Mouse (Mus musculus) midbrain, embryonic 15.5 days (tissue): ENCODE data around the gene Rpl26. TPM values are rescaled to one million over a fixed set of nuclear protein-coding genes. Genes with fewer than 3 reads are reported as not detected.

Experiments
- ATAC-seq: fragments of 200-750 bp; cut with Nextera tagmentation; replicated peaks from 2 replicates; pipeline ENCODE4 v1.8.0; 2017; ENCODE audit warnings: moderate TSS enrichment
- H3K27ac ChIP-seq: fragments of 300-500 bp; sonication (generic); 2 replicates; pipeline ENCODE4 v1.5.1; 2015; ENCODE audit warnings: mild to moderate bottlenecking, inconsistent platforms
- H3K27me3 ChIP-seq: fragments of 300-500 bp; sonication (generic); replicated peaks from 2 replicates; pipeline ENCODE4 v1.6.1; 2015; ENCODE audit warnings: inconsistent platforms
- H3K36me3 ChIP-seq: fragments of 300-500 bp; sonication (generic); replicated peaks from 2 replicates; pipeline ENCODE4 v1.6.1; 2015; ENCODE audit warnings: inconsistent platforms
- H3K4me1 ChIP-seq: fragments of 300-500 bp; sonication (generic); 2 replicates; pipeline ENCODE4 v1.6.1; 2015; ENCODE audit warnings: inconsistent platforms
- H3K4me2 ChIP-seq: fragments of 300-500 bp; sonication (generic); 2 replicates; pipeline ENCODE4 v1.6.1; 2015; ENCODE audit warnings: inconsistent platforms, mild to moderate bottlenecking, moderate library complexity
- H3K4me3 ChIP-seq: fragments of 300-500 bp; sonication (generic); 2 replicates; pipeline ENCODE4 v1.5.1; 2015; ENCODE audit warnings: mild to moderate bottlenecking, inconsistent platforms
- H3K9ac ChIP-seq: fragments of 300-500 bp; sonication (generic); 2 replicates; pipeline ENCODE4 v1.6.1; 2015; ENCODE audit warnings: mild to moderate bottlenecking, inconsistent platforms
- H3K9me3 ChIP-seq: fragments of 300-500 bp; sonication (generic); 2 replicates; pipeline ENCODE4 v1.6.1; 2016; ENCODE audit warnings: inconsistent platforms
- WGBS: fragments of 180-500 bp; shearing (Covaris S2); methylation state at CpG from one replicate; pipeline ENCODE4 v1.1.7; 2015; ENCODE audit warnings: mixed read lengths; 5-methylcytosine and 5-hydroxymethylcytosine counted together
- polyA plus RNA-seq: library from polyadenylated mRNA; unstranded; fragments of >200 nt; fragmentation: Nextera tagmentation; extraction: Ambion mirVana; gene quantifications from 2 replicates; pipeline ENCODE4 v1.2.1, GENCODE M21; 2015

The Rpl26 gene
- polyA plus RNA-seq, 1 experiment from 2014 or later, result 538 TPM

GRCm38 (mm10) chr11:68893911-68894464 is 7.4 kb upstream of the Rpl26 start:
- Histone ChIP-seq H3K9ac (no peak overlapping the region), H3K27me3 (peaks cover 5% of the 10 kb centered on the region; the same call in 1 of the 2 replicates), H3K4me3 (no peak overlapping the region), H3K9me3 (no peaks in the 10 kb centered on the region), H3K27ac (no peak overlapping the region), H3K4me1 (no peaks in the 10 kb centered on the region), H3K36me3 (no peaks in the 10 kb centered on the region), H3K4me2 (no peak overlapping the region)
- 79% methylated on average over 12 of the region's 12 CpGs for WGBS
- ATAC-seq, result no peak

DNA sequence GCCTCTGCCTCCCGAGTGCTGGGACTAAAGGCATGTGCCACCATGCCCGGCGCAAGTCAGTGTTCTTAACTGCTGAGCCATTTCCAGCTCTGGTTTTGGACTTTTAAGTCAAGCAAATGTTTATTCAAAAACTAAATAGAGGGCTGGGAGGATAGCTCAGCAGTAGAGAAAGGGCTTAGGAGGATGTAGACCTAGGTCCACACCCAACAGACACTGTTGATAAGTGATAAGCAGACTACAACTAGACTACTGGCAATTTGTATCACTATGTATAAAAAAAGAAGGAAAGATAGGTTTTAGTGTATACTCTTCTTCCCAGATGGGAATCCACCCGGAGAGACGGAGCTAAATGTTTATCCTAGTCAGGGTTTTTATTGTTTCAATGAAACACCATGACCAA is 5.1 kb upstream of the Rpl26 start:
- WGBS, result 90% methylated on average over 5 of the region's 5 CpGs
- Histone ChIP-seq H3K27ac (no peak overlapping the region), H3K36me3 (no peaks in the 10 kb centered on the region), H3K4me2 (no peak overlapping the region), H3K4me3 (no peak overlapping the region), H3K4me1 (peaks cover 4% of the 10 kb centered on the region; the same call in 1 of the 2 replicates), H3K9me3 (no peaks in the 10 kb centered on the region), H3K27me3 (peaks cover 5% of the 10 kb centered on the region; the same call in 1 of the 2 replicates), H3K9ac (no peak overlapping the region)
- no peak for ATAC-seq

DNA sequence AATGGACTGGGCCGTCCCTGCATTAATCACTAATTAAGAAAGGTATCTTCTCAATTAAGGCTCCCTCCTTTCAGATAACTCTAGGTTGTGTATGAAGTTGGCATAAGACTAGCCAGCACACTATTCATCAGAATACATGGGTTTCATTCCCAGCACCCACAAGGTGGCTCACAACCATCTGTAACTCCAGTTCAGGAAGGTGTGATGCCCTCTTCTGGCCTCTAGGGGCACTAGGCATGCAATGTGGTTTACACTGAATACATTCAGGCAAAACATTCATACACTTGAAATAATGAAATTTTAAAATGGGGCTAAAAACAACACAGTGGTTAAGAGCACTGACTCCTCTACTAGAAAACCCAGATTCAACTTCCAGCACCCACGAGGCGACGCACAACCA is 4.3 kb upstream of the Rpl26 start:
- peaks cover 4% of the 10 kb centered on the region; the same call in 1 of the 2 replicates for H3K4me1 ChIP-seq
- no peak overlapping the region for H3K4me3 ChIP-seq
- no peak overlapping the region for H3K9ac ChIP-seq
- ATAC-seq, result no peak
- H3K9me3 ChIP-seq, result no peaks in the 10 kb centered on the region
- no peak overlapping the region for H3K27ac ChIP-seq
- WGBS, result 43% methylated on average over 4 of the region's 4 CpGs
- H3K36me3 ChIP-seq, result no peaks in the 10 kb centered on the region
- no peak overlapping the region for H3K4me2 ChIP-seq
- peaks cover 5% of the 10 kb centered on the region; the same call in 1 of the 2 replicates for H3K27me3 ChIP-seq

- WGBS, result 67% methylated on average over 6 of the region's 6 CpGs
- no peak for ATAC-seq
- Histone ChIP-seq H3K9me3 (no peaks in the 10 kb centered on the region), H3K27ac (no peak overlapping the region), H3K36me3 (no peaks in the 10 kb centered on the region), H3K4me2 (no peak overlapping the region), H3K9ac (no peak overlapping the region), H3K4me3 (no peak overlapping the region), H3K4me1 (peaks cover 10% of the 10 kb centered on the region), H3K27me3 (peaks cover 5% of the 10 kb centered on the region; the same call in 1 of the 2 replicates)
Observed at GRCm38 (mm10) chr11:68897838-68898237, 3.5 kb upstream of the Rpl26 start.

DNA sequence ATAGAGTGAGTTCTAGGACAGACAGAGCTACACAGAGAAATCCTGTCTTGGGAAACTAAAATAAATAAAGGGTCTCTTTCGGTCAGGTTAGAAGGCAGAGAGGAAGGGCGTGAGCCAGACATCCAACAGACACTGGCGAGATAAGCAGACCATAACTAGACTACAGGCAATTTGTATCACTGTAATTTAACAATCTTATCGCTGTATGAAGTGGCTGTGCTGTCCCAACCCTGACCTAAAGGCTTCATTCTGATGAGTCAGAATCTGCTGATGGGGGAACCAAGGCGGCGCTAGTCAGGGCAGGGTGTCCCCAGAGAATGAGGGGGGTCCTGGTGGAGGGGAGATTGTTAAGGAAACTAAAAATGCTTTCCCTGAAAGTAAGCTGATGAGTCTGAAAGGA is 2.6 kb upstream of the Rpl26 start:
- ATAC-seq, result no peak
- Histone ChIP-seq H3K36me3 (peaks cover 8% of the 10 kb centered on the region), H3K27me3 (peaks cover 5% of the 10 kb centered on the region; the same call in 1 of the 2 replicates), H3K9me3 (no peaks in the 10 kb centered on the region), H3K9ac (no peak overlapping the region), H3K4me1 (peaks cover 14% of the 10 kb centered on the region), H3K4me2 (no peak overlapping the region), H3K27ac (no peak overlapping the region), H3K4me3 (no peak overlapping the region)
- WGBS, result 90% methylated on average over 6 of the region's 6 CpGs

DNA sequence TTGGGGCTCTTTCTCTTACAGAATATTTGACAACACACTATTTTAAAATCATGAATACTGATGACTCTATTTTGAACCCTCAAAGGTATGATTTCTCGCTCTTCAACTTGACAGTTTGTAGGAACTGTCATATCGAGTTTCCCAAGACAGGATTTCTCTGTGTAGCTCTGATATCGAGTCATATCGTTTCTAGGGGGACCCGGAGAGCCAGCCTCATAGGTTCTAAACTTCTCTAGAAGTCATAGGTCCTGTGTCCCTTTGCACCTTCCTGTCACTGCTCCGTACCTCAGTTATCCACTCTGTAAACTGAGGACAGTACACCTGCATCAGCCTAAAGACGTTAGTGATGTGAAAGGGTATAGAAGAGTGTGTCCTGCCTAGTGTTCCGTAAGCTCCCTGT is 1.6 kb upstream of the Rpl26 start:
- no peak overlapping the region for H3K27ac ChIP-seq
- no peak overlapping the region for H3K4me3 ChIP-seq
- H3K27me3 ChIP-seq, result peaks cover 5% of the 10 kb centered on the region; the same call in 1 of the 2 replicates
- H3K4me1 ChIP-seq, result peaks cover 14% of the 10 kb centered on the region
- 87% methylated on average over 8 of the region's 8 CpGs for WGBS
- no peak overlapping the region for H3K4me2 ChIP-seq
- no peaks in the 10 kb centered on the region for H3K9me3 ChIP-seq
- H3K9ac ChIP-seq, result no peak overlapping the region
- no peak for ATAC-seq
- H3K36me3 ChIP-seq, result peaks cover 17% of the 10 kb centered on the region

DNA sequence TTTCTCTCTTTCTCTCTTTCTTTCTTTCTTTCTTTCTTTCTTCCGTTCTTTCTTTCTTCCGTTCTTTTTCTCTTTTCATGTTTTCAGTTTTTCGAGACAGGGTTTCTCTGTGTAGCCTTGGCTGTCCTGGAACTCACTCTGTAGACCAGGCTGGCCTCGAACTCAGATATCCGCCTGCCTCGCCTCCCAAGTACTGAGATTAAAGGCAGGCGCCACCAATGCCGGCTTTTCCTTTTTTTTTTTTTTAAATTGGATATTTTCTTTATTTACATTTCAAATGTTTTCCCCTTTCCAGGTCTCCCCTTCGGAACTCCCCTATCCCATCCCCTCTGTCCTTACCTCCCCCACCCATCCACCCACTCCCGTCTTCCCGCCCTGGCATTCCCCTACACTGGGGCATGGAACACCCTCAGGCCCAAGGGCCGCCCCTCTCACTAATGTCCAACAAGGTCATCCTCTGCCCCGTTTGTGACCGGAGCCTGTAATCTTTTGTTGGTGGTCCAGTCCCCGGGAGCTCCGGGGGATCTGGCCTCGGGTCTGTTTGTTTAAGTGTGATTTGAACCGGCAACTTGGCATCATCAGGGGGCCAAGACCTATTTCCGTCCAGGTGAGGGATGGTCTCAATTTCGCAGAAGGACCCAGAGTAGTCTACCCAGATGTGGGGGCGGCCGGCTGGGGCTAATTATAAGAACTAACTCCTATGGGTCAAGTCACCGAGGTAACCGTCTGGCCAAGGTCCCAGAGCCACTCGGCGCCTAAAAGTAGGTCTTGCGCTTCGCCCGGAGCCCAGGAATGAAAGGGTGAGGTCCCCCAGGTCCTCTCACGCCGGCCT is 648 bp upstream of the Rpl26 start:
- Histone ChIP-seq H3K36me3 (peaks cover 23% of the 10 kb centered on the region), H3K27me3 (peaks cover 5% of the 10 kb centered on the region; the same call in 1 of the 2 replicates), H3K9me3 (no peaks in the 10 kb centered on the region), H3K4me2 (peak overlapping the region; percentile 53), H3K9ac (peak overlapping the region; percentile 32), H3K4me1 (peaks cover 14% of the 10 kb centered on the region), H3K4me3 (peak overlapping the region; percentile 83), H3K27ac (no peak overlapping the region)
- 29% methylated on average over 31 of the region's 31 CpGs for WGBS
- ATAC-seq, result peak; percentile 59

DNA sequence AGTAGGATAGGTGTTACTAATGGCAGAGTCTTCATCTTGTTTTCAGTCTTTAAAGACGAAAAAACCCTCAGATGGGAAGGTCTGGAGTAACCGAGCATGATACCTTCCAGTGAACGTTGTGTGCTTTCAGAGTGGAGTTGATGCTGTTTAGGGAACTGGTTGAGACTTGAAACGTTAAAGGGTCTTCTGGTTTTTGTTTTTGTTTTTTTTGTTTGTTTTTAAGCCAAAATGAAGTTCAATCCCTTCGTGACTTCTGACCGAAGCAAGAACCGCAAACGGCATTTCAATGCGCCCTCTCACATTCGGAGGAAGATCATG is 623 bp downstream of the Rpl26 start:
- peaks cover 5% of the 10 kb centered on the region; the same call in 1 of the 2 replicates for H3K27me3 ChIP-seq
- ATAC-seq, result no peak
- H3K27ac ChIP-seq, result peak overlapping the region; percentile 88

GRCm38 (mm10) chr11:68902367-68902766 is 984 bp downstream of the Rpl26 start:
- Histone ChIP-seq H3K4me1 (peaks cover 14% of the 10 kb centered on the region), H3K9me3 (no peaks in the 10 kb centered on the region), H3K27ac (no peak overlapping the region), H3K4me3 (peak overlapping the region; percentile 83), H3K27me3 (peaks cover 5% of the 10 kb centered on the region; the same call in 1 of the 2 replicates), H3K9ac (peak overlapping the region; percentile 98), H3K36me3 (peaks cover 35% of the 10 kb centered on the region), H3K4me2 (peak overlapping the region; percentile 64)
- WGBS, result 7% methylated on average over 11 of the region's 11 CpGs
- ATAC-seq, result no peak

More for the DNA sequence above, 623 bp downstream of the Rpl26 start:
- Histone ChIP-seq H3K4me1 (peaks cover 14% of the 10 kb centered on the region), H3K9me3 (no peaks in the 10 kb centered on the region), H3K4me2 (peak overlapping the region; percentile 64), H3K4me3 (peak overlapping the region; percentile 83), H3K9ac (peak overlapping the region; percentile 98), H3K36me3 (peaks cover 35% of the 10 kb centered on the region)
- WGBS, result under 1% methylated on average over 10 of the region's 10 CpGs

DNA sequence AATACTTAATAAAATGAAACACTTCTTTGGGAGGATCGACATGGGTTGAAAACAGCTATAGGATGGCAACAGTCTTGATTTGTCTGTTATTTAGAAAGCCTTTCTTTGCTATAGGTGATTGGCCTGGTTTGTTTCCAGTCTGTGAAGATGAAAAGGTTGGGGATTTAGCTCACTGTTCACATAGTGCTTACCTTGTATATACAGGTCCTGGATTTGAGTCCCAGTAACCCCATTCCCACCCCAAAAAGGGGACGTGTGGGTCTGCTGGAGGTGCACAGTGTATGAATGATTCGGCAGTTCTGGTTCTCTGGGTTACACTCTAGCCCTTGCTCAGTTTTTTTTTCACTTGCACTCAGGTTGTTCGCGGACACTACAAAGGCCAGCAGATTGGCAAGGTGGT is 1.4 kb downstream of the Rpl26 start:
- no peaks in the 10 kb centered on the region for H3K9me3 ChIP-seq
- no peak overlapping the region for H3K27ac ChIP-seq
- peaks cover 5% of the 10 kb centered on the region; the same call in 1 of the 2 replicates for H3K27me3 ChIP-seq
- peak overlapping the region; percentile 98 for H3K9ac ChIP-seq
- peaks cover 14% of the 10 kb centered on the region for H3K4me1 ChIP-seq
- peak overlapping the region; percentile 83 for H3K4me3 ChIP-seq
- WGBS, result 91% methylated on average over 5 of the region's 5 CpGs
- H3K4me2 ChIP-seq, result peak overlapping the region; percentile 64
- peaks cover 35% of the 10 kb centered on the region for H3K36me3 ChIP-seq
- no peak for ATAC-seq

DNA sequence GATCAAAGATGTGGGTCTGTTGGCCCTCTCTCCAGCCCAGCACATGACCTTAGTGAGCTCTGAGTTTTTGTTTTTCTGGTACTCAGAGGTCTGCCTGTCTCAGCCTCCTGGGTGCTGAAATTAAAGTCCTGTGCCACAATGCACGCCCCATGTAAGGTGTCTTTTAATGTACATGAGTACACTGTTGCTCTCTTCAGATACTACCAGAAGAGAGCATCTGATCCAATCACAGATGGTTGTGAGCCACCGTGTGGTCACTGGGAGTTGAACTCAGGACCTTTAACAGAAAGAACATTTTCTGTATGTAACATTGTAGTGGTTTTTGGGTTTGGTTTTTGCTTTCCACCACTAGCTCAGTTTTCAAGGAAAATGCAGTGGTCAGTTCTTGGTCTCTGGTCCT is 2.4 kb downstream of the Rpl26 start:
- Histone ChIP-seq H3K36me3 (peaks cover 35% of the 10 kb centered on the region), H3K9ac (no peak overlapping the region), H3K4me1 (peaks cover 14% of the 10 kb centered on the region), H3K9me3 (no peaks in the 10 kb centered on the region), H3K27ac (no peak overlapping the region), H3K4me3 (no peak overlapping the region), H3K27me3 (peaks cover 2% of the 10 kb centered on the region; the same call in 1 of the 2 replicates), H3K4me2 (no peak overlapping the region)
- no peak for ATAC-seq
- WGBS, result 94% methylated on average over 2 of the region's 2 CpGs

GRCm38 (mm10) chr11:68904375-68905137 is 3.2 kb downstream of the Rpl26 start:
- Histone ChIP-seq H3K4me2 (no peak overlapping the region), H3K27me3 (no peaks in the 10 kb centered on the region), H3K4me1 (peaks cover 14% of the 10 kb centered on the region), H3K9ac (no peak overlapping the region), H3K4me3 (no peak overlapping the region), H3K36me3 (peaks cover 35% of the 10 kb centered on the region), H3K27ac (peak overlapping the region; percentile 29; the same call in 1 of the 2 replicates), H3K9me3 (no peaks in the 10 kb centered on the region)
- no peak for ATAC-seq
- 86% methylated on average over 8 of the region's 8 CpGs for WGBS
